ENCODE assay signal across 17 mouse cellular contexts in the genomic region with DNA sequence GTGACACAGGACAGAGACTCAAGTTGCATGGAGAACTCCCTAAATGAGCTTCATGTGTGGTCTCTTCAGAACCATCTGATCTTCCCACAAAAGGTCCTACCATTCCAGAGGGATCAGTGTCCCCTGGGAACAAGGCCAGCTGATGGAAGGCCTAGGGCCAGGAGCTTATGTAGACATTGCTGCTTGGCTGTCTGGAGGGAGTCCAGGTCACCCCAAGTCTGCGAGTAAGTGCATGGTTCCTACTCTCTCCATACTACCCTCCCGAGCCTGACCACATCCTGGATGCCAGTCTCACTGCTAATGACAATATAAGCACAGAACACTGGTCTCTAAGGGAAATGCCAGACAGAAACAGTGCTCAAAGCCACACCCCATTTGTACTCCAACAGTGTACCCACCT. TPM values are rescaled to one million over a fixed set of nuclear protein-coding genes. Genes with fewer than 3 reads are reported as not detected.
A peak's percentile ranks its signal among the peaks of the same experiment; 100 is the strongest.
DNase-seq lines count a peak whose midpoint lies in the region; ATAC-seq and TF ChIP-seq lines count a peak whose summit lies in the region.
"Had no signal": no experiment of that assay in that cellular context is flagged by ENCODE, and none has a peak within 500 bp of the region (broad histone marks: within the 10 kb centered on the region; RNA-seq: fewer than 3 reads in every experiment).

No protein-coding gene starts in this region.

- no peak overlapping the region for H3K9ac ChIP-seq in kidney, embryonic 15.5 days
- no peak overlapping the region for H3K9ac ChIP-seq in lung, postnatal 0 days (replicated peaks; ENCODE audit: low read depth)
- no peak overlapping the region for H3K9ac ChIP-seq in intestine, embryonic 14.5 days (ENCODE audit: low read length)
- H3K9ac ChIP-seq in stomach, embryonic 15.5 days: no peak overlapping the region
- H3K9ac ChIP-seq in midbrain, embryonic 13.5 days (replicated peaks): no peak overlapping the region
- H3K9ac ChIP-seq: heart, embryonic 15.5 days; liver, embryonic 15.5 days had no signal

- no peaks in the 10 kb centered on the region for H3K36me3 ChIP-seq in kidney, embryonic 15.5 days
- no peaks in the 10 kb centered on the region for H3K36me3 ChIP-seq in lung, postnatal 0 days (ENCODE audit: insufficient read depth, low read length)
- H3K36me3 ChIP-seq in intestine, embryonic 14.5 days (ENCODE audit: control insufficient read depth, insufficient read depth, low read length): no peaks in the 10 kb centered on the region
- no peaks in the 10 kb centered on the region for H3K36me3 ChIP-seq in stomach, embryonic 15.5 days
- no peaks in the 10 kb centered on the region for H3K36me3 ChIP-seq in midbrain, embryonic 13.5 days
- H3K36me3 ChIP-seq: G1E; heart, embryonic 15.5 days; hindbrain, embryonic 10.5 days; liver, embryonic 15.5 days had no signal

- no peaks in the 10 kb centered on the region for H3K27me3 ChIP-seq in kidney, embryonic 15.5 days
- H3K27me3 ChIP-seq in lung, postnatal 0 days (replicated peaks; ENCODE audit: insufficient read depth, low read length): no peaks in the 10 kb centered on the region
- H3K27me3 ChIP-seq in intestine, embryonic 14.5 days (replicated peaks; ENCODE audit: control insufficient read depth, insufficient read depth, low read length): no peaks in the 10 kb centered on the region
- H3K27me3 ChIP-seq in stomach, embryonic 15.5 days (replicated peaks): no peaks in the 10 kb centered on the region
- no peaks in the 10 kb centered on the region for H3K27me3 ChIP-seq in midbrain, embryonic 13.5 days
- H3K27me3 ChIP-seq: heart, embryonic 15.5 days had no signal

- ATAC-seq in kidney, embryonic 15.5 days (replicated peaks; ENCODE audit: low FRiP score): no peak
- ATAC-seq in lung, postnatal 0 days: peak; percentile 12; the same call in 1 of the 2 replicates
- ATAC-seq in intestine, embryonic 14.5 days (replicated peaks; ENCODE audit: low FRiP score, low TSS enrichment, low read depth): no peak
- ATAC-seq in stomach, embryonic 15.5 days (ENCODE audit: insufficient read depth, low FRiP score, low read depth): peak; percentile 56; the same call in 1 of the 2 replicates
- ATAC-seq in midbrain, embryonic 13.5 days: no peak
- ATAC-seq: forebrain, embryonic 14.5 days had no signal

- peaks cover 29% of the 10 kb centered on the region for H3K4me1 ChIP-seq in kidney, embryonic 15.5 days
- no peaks in the 10 kb centered on the region for H3K4me1 ChIP-seq in lung, postnatal 0 days (ENCODE audit: insufficient read depth, low read depth, low read length)
- H3K4me1 ChIP-seq in intestine, embryonic 14.5 days (replicated peaks; ENCODE audit: control insufficient read depth, insufficient read depth, low read length): peaks cover 11% of the 10 kb centered on the region
- H3K4me1 ChIP-seq in stomach, embryonic 15.5 days: peaks cover 16% of the 10 kb centered on the region
- 0 out of 2 replicates have a peak, but pooled peaks cover 2% of the 10 kb centered on the region for H3K4me1 ChIP-seq in midbrain, embryonic 13.5 days (replicated peaks)
- H3K4me1 ChIP-seq: heart, embryonic 15.5 days; liver, embryonic 15.5 days had no signal

- no peak overlapping the region for H3K4me2 ChIP-seq in kidney, embryonic 15.5 days
- no peak overlapping the region for H3K4me2 ChIP-seq in lung, postnatal 0 days (replicated peaks; ENCODE audit: low read depth, low read length)
- no peak overlapping the region for H3K4me2 ChIP-seq in intestine, embryonic 14.5 days (ENCODE audit: low read length)
- no peak overlapping the region for H3K4me2 ChIP-seq in stomach, embryonic 15.5 days
- H3K4me2 ChIP-seq in midbrain, embryonic 13.5 days (replicated peaks): no peak overlapping the region
- H3K4me2 ChIP-seq: heart, embryonic 15.5 days; liver, embryonic 15.5 days had no signal

- TF ChIP-seq CTCF in lung, postnatal 0 days (IDR thresholded peaks at IDR 0.05): no peak

- DNase-seq in kidney, adult 18-20 months: no peak
- DNase-seq in lung, postnatal 0 days (ENCODE audit: low spot score): no peak
- DNase-seq in lung, postnatal 25 days (ENCODE audit: low spot score): no peak
- no peak for DNase-seq in intestine, embryonic 14.5 days (ENCODE audit: low spot score)
- no peak for DNase-seq in thymus, postnatal 25 days
- DNase-seq: adrenal gland, postnatal 14 days; cerebellum, adult 8-10 months; kidney, adult 9 months; right cerebral cortex, adult 18-20 months had no signal

- peak overlapping the region; percentile 78 for H3K27ac ChIP-seq in kidney, embryonic 15.5 days
- no peak overlapping the region for H3K27ac ChIP-seq in lung, postnatal 0 days (ENCODE audit: low read length)
- 0 out of 2 replicates have a peak overlapping the region, but pooled peaks have one; percentile 22 for H3K27ac ChIP-seq in intestine, embryonic 14.5 days (ENCODE audit: low read depth)
- peak overlapping the region; percentile 83; the same call in 1 of the 2 replicates for H3K27ac ChIP-seq in stomach, embryonic 15.5 days
- no peak overlapping the region for H3K27ac ChIP-seq in midbrain, embryonic 13.5 days
- H3K27ac ChIP-seq: heart, embryonic 15.5 days; hindbrain, embryonic 10.5 days; liver, embryonic 15.5 days had no signal

- no peaks in the 10 kb centered on the region for H3K9me3 ChIP-seq in kidney, embryonic 15.5 days (replicated peaks)
- H3K9me3 ChIP-seq in lung, postnatal 0 days (ENCODE audit: low read length): no peaks in the 10 kb centered on the region
- no peaks in the 10 kb centered on the region for H3K9me3 ChIP-seq in intestine, embryonic 14.5 days (ENCODE audit: control insufficient read depth, low read length)
- no peaks in the 10 kb centered on the region for H3K9me3 ChIP-seq in stomach, embryonic 15.5 days
- no peaks in the 10 kb centered on the region for H3K9me3 ChIP-seq in midbrain, embryonic 13.5 days
- H3K9me3 ChIP-seq: G1E; heart, embryonic 15.5 days; hindbrain, embryonic 10.5 days; liver, embryonic 15.5 days had no signal

- H3K4me3 ChIP-seq in kidney, embryonic 15.5 days (replicated peaks): no peak overlapping the region
- H3K4me3 ChIP-seq in lung, postnatal 0 days (ENCODE audit: low read depth, low read length): no peak overlapping the region
- no peak overlapping the region for H3K4me3 ChIP-seq in intestine, embryonic 14.5 days (ENCODE audit: low read depth, low read length)
- no peak overlapping the region for H3K4me3 ChIP-seq in stomach, embryonic 15.5 days (replicated peaks)
- H3K4me3 ChIP-seq in midbrain, embryonic 13.5 days (replicated peaks): no peak overlapping the region
- H3K4me3 ChIP-seq: heart, embryonic 15.5 days; hindbrain, embryonic 10.5 days; liver, embryonic 15.5 days had no signal

- TF ChIP-seq EP300 in lung, postnatal 0 days (IDR thresholded peaks at IDR 0.05): no peak

- WGBS in kidney, embryonic 15.5 days: 55% methylated on average over 2 of the region's 2 CpGs
- WGBS in lung, postnatal 0 days: 18% methylated on average over 2 of the region's 2 CpGs
- WGBS in intestine, embryonic 14.5 days: 56% methylated on average over 2 of the region's 2 CpGs
- WGBS in stomach, embryonic 15.5 days: 44% methylated on average over 2 of the region's 2 CpGs
- WGBS in midbrain, embryonic 13.5 days: 82% methylated on average over 2 of the region's 2 CpGs

RNA-seq across cellular contexts. Expression of gene Ctbp2, which starts 38.0 kb away (rescaled TPM):
- 114 and 117 TPM in 2 replicates for polyA plus RNA-seq in kidney, embryonic 15.5 days (2015; fragmentation: Nextera tagmentation; extraction: Ambion mirVana)
- 45.6 and 51.2 TPM in 2 replicates for polyA plus RNA-seq in lung, postnatal 0 days (2015; fragmentation: Nextera tagmentation; extraction: Ambion mirVana)
- 112 and 117 TPM in 2 replicates for polyA plus RNA-seq in intestine, embryonic 14.5 days (2014; fragmentation: Nextera tagmentation; extraction: Ambion mirVana)
- polyA plus RNA-seq in stomach, embryonic 15.5 days (2015; fragmentation: Nextera tagmentation; extraction: Ambion mirVana): 87.8 and 91.4 TPM in 2 replicates
- 88.4 and 91.0 TPM in 2 replicates for polyA plus RNA-seq in midbrain, embryonic 13.5 days (2015; fragmentation: Nextera tagmentation; extraction: Ambion mirVana)

RNA-seq across cellular contexts. Expression of gene Fgfr2, which starts 39.0 kb away (rescaled TPM):
- polyA plus RNA-seq in kidney, embryonic 15.5 days (2015; fragmentation: Nextera tagmentation; extraction: Ambion mirVana): 99.9 and 104 TPM in 2 replicates
- 100 and 110 TPM in 2 replicates for polyA plus RNA-seq in lung, postnatal 0 days (2015; fragmentation: Nextera tagmentation; extraction: Ambion mirVana)
- 105 and 119 TPM in 2 replicates for polyA plus RNA-seq in intestine, embryonic 14.5 days (2014; fragmentation: Nextera tagmentation; extraction: Ambion mirVana)
- 96.7 and 104 TPM in 2 replicates for polyA plus RNA-seq in stomach, embryonic 15.5 days (2015; fragmentation: Nextera tagmentation; extraction: Ambion mirVana)
- 29.9 and 39.4 TPM in 2 replicates for polyA plus RNA-seq in midbrain, embryonic 13.5 days (2015; fragmentation: Nextera tagmentation; extraction: Ambion mirVana)
- polyA plus RNA-seq: G1E had no signal

Comparison
In these comparisons a context has a peak if more than half of its experiments do, and no peak if none do; other contexts are left out.
1. ATAC-seq: peak in lung, postnatal 0 days (single experiment) and stomach, embryonic 15.5 days (single experiment); none in kidney, embryonic 15.5 days (single experiment), intestine, embryonic 14.5 days (single experiment) and midbrain, embryonic 13.5 days (single experiment).
2. H3K27ac ChIP-seq: peak in kidney, embryonic 15.5 days (single experiment), intestine, embryonic 14.5 days (single experiment) and stomach, embryonic 15.5 days (single experiment); none in lung, postnatal 0 days (single experiment) and midbrain, embryonic 13.5 days (single experiment).